Mouse (Mus musculus): ENCODE data around the gene Natd1. TPM values are rescaled to one million over a fixed set of nuclear protein-coding genes. Genes with fewer than 3 reads are reported as not detected.
A peak's percentile ranks its signal among the peaks of the same experiment; 100 is the strongest.

Natd1 gene
- polyA plus RNA-seq, 1 experiment from 2014 or later = 8.9 TPM

GRCm38 (mm10) chr11:60930724-60931281 is 16.3 kb upstream of the Natd1 start:
- Histone ChIP-seq H3K27ac (ENCODE audit: low read depth, low read length) (peak overlapping the region; percentile 9; the same call in 1 of the 2 replicates), H3K4me2 (replicated peaks; ENCODE audit: low read depth) (peak overlapping the region; percentile 83), H3K4me3 (ENCODE audit: low read depth, low read length) (peak overlapping the region; percentile 91), H3K9me3 (ENCODE audit: control insufficient read depth) (no peaks in the 10 kb centered on the region), H3K36me3 (ENCODE audit: control insufficient read depth, insufficient read depth) (no peaks in the 10 kb centered on the region), H3K9ac (ENCODE audit: low read depth, low read length) (peak overlapping the region; percentile 93; the same call in 1 of the 2 replicates), H3K27me3 (replicated peaks; ENCODE audit: control insufficient read depth, insufficient read depth, low read length) (no peaks in the 10 kb centered on the region), H3K4me1 (replicated peaks; ENCODE audit: control insufficient read depth, insufficient read depth, low read length) (peaks cover 4% of the 10 kb centered on the region)
- WGBS = 9% methylated on average over 7 of the region's 7 CpGs
- no peak for TF ChIP-seq CTCF (IDR thresholded peaks at IDR 0.05; ENCODE audit: low read depth)
- ATAC-seq = no peak

- peak; percentile 98 for TF ChIP-seq CTCF (IDR thresholded peaks at IDR 0.05; ENCODE audit: low read depth)
- Histone ChIP-seq H3K9ac (ENCODE audit: low read depth, low read length) (no peak overlapping the region), H3K27me3 (replicated peaks; ENCODE audit: control insufficient read depth, insufficient read depth, low read length) (no peaks in the 10 kb centered on the region), H3K9me3 (ENCODE audit: control insufficient read depth) (no peaks in the 10 kb centered on the region), H3K27ac (ENCODE audit: low read depth, low read length) (no peak overlapping the region), H3K36me3 (ENCODE audit: control insufficient read depth, insufficient read depth) (no peaks in the 10 kb centered on the region), H3K4me3 (ENCODE audit: low read depth, low read length) (no peak overlapping the region), H3K4me1 (replicated peaks; ENCODE audit: control insufficient read depth, insufficient read depth, low read length) (no peaks in the 10 kb centered on the region), H3K4me2 (replicated peaks; ENCODE audit: low read depth) (peak overlapping the region; percentile 52)
- ATAC-seq = peak; percentile 66
- WGBS = 0% methylated on average over 9 of the region's 9 CpGs
Measured at GRCm38 (mm10) chr11:60927264-60927663, 12.7 kb upstream of the Natd1 start.

DNA sequence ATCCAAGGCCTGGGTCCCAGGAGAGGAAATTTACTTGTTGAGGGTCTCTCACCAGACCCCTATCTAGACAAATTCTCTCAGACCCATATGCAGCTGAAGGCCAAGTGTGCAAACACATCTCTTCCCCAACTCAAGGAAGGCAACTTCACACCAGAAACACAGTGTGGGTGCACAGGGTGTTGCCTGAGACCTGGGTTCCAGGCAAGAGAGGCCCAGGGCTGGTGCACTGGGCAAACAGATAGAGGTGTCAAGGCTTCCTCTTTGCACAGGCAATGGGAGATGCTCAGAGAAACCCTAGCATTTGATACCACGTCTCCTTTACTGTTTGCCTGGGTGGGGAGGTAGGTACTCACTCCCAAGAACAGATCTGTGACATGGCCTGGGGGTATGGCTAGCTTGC is 10.4 kb upstream of the Natd1 start:
- no peaks in the 10 kb centered on the region for H3K4me1 ChIP-seq (replicated peaks; ENCODE audit: control insufficient read depth, insufficient read depth, low read length)
- no peaks in the 10 kb centered on the region for H3K9me3 ChIP-seq (ENCODE audit: control insufficient read depth)
- no peak overlapping the region for H3K4me3 ChIP-seq (ENCODE audit: low read depth, low read length)
- no peak overlapping the region for H3K4me2 ChIP-seq (replicated peaks; ENCODE audit: low read depth)
- TF ChIP-seq CTCF (IDR thresholded peaks at IDR 0.05; ENCODE audit: low read depth) = no peak
- no peaks in the 10 kb centered on the region for H3K27me3 ChIP-seq (replicated peaks; ENCODE audit: control insufficient read depth, insufficient read depth, low read length)
- no peak overlapping the region for H3K9ac ChIP-seq (ENCODE audit: low read depth, low read length)
- no peaks in the 10 kb centered on the region for H3K36me3 ChIP-seq (ENCODE audit: control insufficient read depth, insufficient read depth)
- WGBS = 86% methylated on average over 1 of the region's 1 CpGs
- no peak for ATAC-seq
- no peak overlapping the region for H3K27ac ChIP-seq (ENCODE audit: low read depth, low read length)

DNA sequence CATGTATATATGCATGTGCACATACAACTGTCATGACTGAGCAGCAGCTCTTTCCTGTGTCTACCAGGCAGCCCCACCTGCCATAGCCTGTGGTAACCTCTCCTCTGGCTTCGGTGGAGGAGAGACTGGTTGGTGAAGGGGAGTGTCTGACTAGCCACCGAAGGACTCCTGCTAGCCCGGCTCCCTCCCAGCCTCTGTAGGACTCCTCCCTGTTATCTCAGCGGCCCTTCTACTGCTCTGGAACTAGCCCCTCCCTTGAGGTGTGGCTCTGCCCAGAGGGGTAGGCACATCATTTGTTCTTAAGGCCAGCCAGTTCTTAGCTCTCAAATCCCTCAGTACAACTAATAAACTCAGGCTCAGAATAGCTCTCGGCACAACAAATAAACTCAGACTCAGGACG is 9.9 kb upstream of the Natd1 start:
- TF ChIP-seq CTCF (IDR thresholded peaks at IDR 0.05; ENCODE audit: low read depth) = no peak
- Histone ChIP-seq H3K9ac (ENCODE audit: low read depth, low read length) (no peak overlapping the region), H3K4me2 (replicated peaks; ENCODE audit: low read depth) (no peak overlapping the region), H3K4me1 (replicated peaks; ENCODE audit: control insufficient read depth, insufficient read depth, low read length) (no peaks in the 10 kb centered on the region), H3K9me3 (ENCODE audit: control insufficient read depth) (no peaks in the 10 kb centered on the region), H3K36me3 (ENCODE audit: control insufficient read depth, insufficient read depth) (no peaks in the 10 kb centered on the region), H3K27me3 (replicated peaks; ENCODE audit: control insufficient read depth, insufficient read depth, low read length) (no peaks in the 10 kb centered on the region), H3K27ac (ENCODE audit: low read depth, low read length) (no peak overlapping the region), H3K4me3 (ENCODE audit: low read depth, low read length) (no peak overlapping the region)
- no peak for ATAC-seq
- 37% methylated on average over 6 of the region's 6 CpGs for WGBS

GRCm38 (mm10) chr11:60922964-60923363 is 8.4 kb upstream of the Natd1 start:
- Histone ChIP-seq H3K4me3 (ENCODE audit: low read depth, low read length) (no peak overlapping the region), H3K36me3 (ENCODE audit: control insufficient read depth, insufficient read depth) (no peaks in the 10 kb centered on the region), H3K4me2 (replicated peaks; ENCODE audit: low read depth) (no peak overlapping the region), H3K9ac (ENCODE audit: low read depth, low read length) (no peak overlapping the region), H3K9me3 (ENCODE audit: control insufficient read depth) (no peaks in the 10 kb centered on the region), H3K4me1 (replicated peaks; ENCODE audit: control insufficient read depth, insufficient read depth, low read length) (no peaks in the 10 kb centered on the region), H3K27ac (ENCODE audit: low read depth, low read length) (no peak overlapping the region), H3K27me3 (replicated peaks; ENCODE audit: control insufficient read depth, insufficient read depth, low read length) (no peaks in the 10 kb centered on the region)
- no peak for ATAC-seq
- no peak for TF ChIP-seq CTCF (IDR thresholded peaks at IDR 0.05; ENCODE audit: low read depth)
- WGBS = 84% methylated on average over 5 of the region's 5 CpGs

DNA sequence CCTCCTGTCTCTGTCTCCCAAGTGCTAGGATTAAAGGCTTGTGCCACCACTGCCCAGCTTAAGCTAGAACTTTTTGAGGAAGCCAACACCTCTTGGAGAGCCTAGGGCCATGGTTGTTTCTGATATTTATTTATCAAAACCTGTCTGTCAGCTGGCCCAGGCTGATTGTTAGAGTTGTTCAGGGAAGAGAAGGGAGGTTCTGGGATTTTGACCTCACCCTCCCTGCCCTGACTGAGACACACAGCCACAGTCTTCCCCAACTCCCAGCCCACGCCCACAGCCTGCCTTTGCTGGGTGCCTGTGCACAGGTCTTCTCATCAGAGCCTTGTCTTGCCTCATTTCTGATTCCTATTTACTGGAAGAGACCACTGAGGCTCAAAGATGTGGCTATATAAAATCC is 7.6 kb upstream of the Natd1 start:
- Histone ChIP-seq H3K9me3 (ENCODE audit: control insufficient read depth) (no peaks in the 10 kb centered on the region), H3K27me3 (replicated peaks; ENCODE audit: control insufficient read depth, insufficient read depth, low read length) (no peaks in the 10 kb centered on the region), H3K4me3 (ENCODE audit: low read depth, low read length) (no peak overlapping the region), H3K27ac (ENCODE audit: low read depth, low read length) (no peak overlapping the region), H3K36me3 (ENCODE audit: control insufficient read depth, insufficient read depth) (no peaks in the 10 kb centered on the region), H3K4me1 (replicated peaks; ENCODE audit: control insufficient read depth, insufficient read depth, low read length) (no peaks in the 10 kb centered on the region), H3K9ac (ENCODE audit: low read depth, low read length) (no peak overlapping the region), H3K4me2 (replicated peaks; ENCODE audit: low read depth) (no peak overlapping the region)
- no peak for TF ChIP-seq CTCF (IDR thresholded peaks at IDR 0.05; ENCODE audit: low read depth)
- 68% methylated on average over 1 of the region's 1 CpGs for WGBS
- ATAC-seq = no peak

GRCm38 (mm10) chr11:60920021-60920420 is 5.5 kb upstream of the Natd1 start:
- Histone ChIP-seq H3K27me3 (replicated peaks; ENCODE audit: control insufficient read depth, insufficient read depth, low read length) (no peaks in the 10 kb centered on the region), H3K4me1 (replicated peaks; ENCODE audit: control insufficient read depth, insufficient read depth, low read length) (no peaks in the 10 kb centered on the region), H3K9me3 (ENCODE audit: control insufficient read depth) (no peaks in the 10 kb centered on the region), H3K27ac (ENCODE audit: low read depth, low read length) (no peak overlapping the region), H3K4me3 (ENCODE audit: low read depth, low read length) (no peak overlapping the region), H3K36me3 (ENCODE audit: control insufficient read depth, insufficient read depth) (no peaks in the 10 kb centered on the region), H3K9ac (ENCODE audit: low read depth, low read length) (no peak overlapping the region), H3K4me2 (replicated peaks; ENCODE audit: low read depth) (no peak overlapping the region)
- no peak for TF ChIP-seq CTCF (IDR thresholded peaks at IDR 0.05; ENCODE audit: low read depth)
- WGBS = 76% methylated on average over 2 of the region's 2 CpGs
- no peak for ATAC-seq

Measured in intestine, postnatal 0 days (tissue).